Mouse (Mus musculus) heart, embryonic 13.5 days (tissue): ENCODE data around the gene Cs. TPM values are rescaled to one million over a fixed set of nuclear protein-coding genes. Genes with fewer than 3 reads are reported as not detected.

Experiments
- ATAC-seq: fragments of 200-750 bp; cut with Nextera tagmentation; 2 replicates; pipeline ENCODE4 v1.8.0; 2017; ENCODE audit warnings: moderate TSS enrichment; ENCODE audit not compliant: insufficient number of reproducible peaks, low FRiP score, low TSS enrichment; ENCODE audit errors: extremely low read depth
- H3K27ac ChIP-seq: fragments of 300-500 bp; sonication (generic); replicated peaks from 2 replicates; pipeline ENCODE4 v1.5.1; 2015; ENCODE audit warnings: moderate library complexity, mild to moderate bottlenecking, inconsistent platforms
- H3K27me3 ChIP-seq: fragments of 300-500 bp; sonication (generic); replicated peaks from 2 replicates; pipeline ENCODE4 v1.6.1; 2015; ENCODE audit warnings: mild to moderate bottlenecking, inconsistent platforms
- H3K36me3 ChIP-seq: fragments of 300-500 bp; sonication (generic); 2 replicates; pipeline ENCODE4 v1.6.1; 2015; ENCODE audit warnings: mild to moderate bottlenecking, inconsistent platforms
- H3K4me1 ChIP-seq: fragments of 300-500 bp; sonication (generic); 2 replicates; pipeline ENCODE4 v1.6.1; 2015; ENCODE audit warnings: inconsistent platforms
- H3K4me2 ChIP-seq: fragments of 300-500 bp; sonication (generic); 2 replicates; pipeline ENCODE4 v1.6.1; 2015; ENCODE audit warnings: inconsistent platforms, mild to moderate bottlenecking, moderate library complexity
- H3K4me3 ChIP-seq: fragments of 300-500 bp; sonication (generic); 2 replicates; pipeline ENCODE4 v1.5.1; 2015; ENCODE audit warnings: moderate library complexity, mild to moderate bottlenecking, inconsistent platforms
- H3K9ac ChIP-seq: fragments of 300-500 bp; sonication (generic); 2 replicates; pipeline ENCODE4 v1.6.1; 2015; ENCODE audit warnings: inconsistent platforms, mild to moderate bottlenecking, moderate library complexity
- H3K9me3 ChIP-seq: fragments of 300-500 bp; sonication (generic); 2 replicates; pipeline ENCODE4 v1.6.1; 2016; ENCODE audit warnings: inconsistent platforms
- WGBS: fragments of 180-500 bp; shearing (Covaris S2); methylation state at CpG from one replicate; pipeline ENCODE4 v1.1.7; 2015; ENCODE audit warnings: mixed read lengths; 5-methylcytosine and 5-hydroxymethylcytosine counted together
- polyA plus RNA-seq: library from polyadenylated mRNA; unstranded; fragments of >200 nt; fragmentation: Nextera tagmentation; extraction: Ambion mirVana; gene quantifications from 2 replicates; pipeline ENCODE4 v1.2.1, GENCODE M21; 2015

Cs gene
- polyA plus RNA-seq, 1 experiment from 2014 or later, result 396 TPM

DNA sequence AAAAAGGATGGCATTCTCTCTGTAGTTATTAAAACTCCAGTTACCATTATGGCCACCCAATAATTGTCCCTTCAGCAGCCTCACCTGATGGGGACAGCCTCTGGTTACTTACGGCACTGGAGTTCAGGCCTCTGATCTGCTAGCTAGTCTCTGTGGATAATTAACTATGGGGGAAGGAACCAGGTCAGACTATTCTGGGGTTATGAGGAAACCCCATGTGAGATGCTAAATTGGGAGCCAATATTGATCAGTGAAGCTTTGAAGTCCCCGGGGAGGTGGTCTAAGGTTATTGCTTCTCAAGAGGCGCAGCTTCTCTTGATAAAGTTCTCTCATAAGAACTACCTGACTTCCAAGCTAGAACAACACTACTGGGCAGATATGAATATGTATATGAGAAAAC is 1.3 kb upstream of the Cs start:
- no peak overlapping the region for H3K9ac ChIP-seq
- H3K27ac ChIP-seq, result peak overlapping the region; percentile 98
- no peak for ATAC-seq

GRCm38 (mm10) chr10:128336597-128336996 is 937 bp upstream of the Cs start:
- WGBS, result 73% methylated on average over 3 of the region's 3 CpGs
- H3K4me1 ChIP-seq, result peaks cover 50% of the 10 kb centered on the region
- no peaks in the 10 kb centered on the region for H3K27me3 ChIP-seq
- no peaks in the 10 kb centered on the region for H3K9me3 ChIP-seq
- no peak for ATAC-seq
- peak overlapping the region; percentile 98 for H3K27ac ChIP-seq
- peak overlapping the region; percentile 71 for H3K4me3 ChIP-seq
- H3K36me3 ChIP-seq, result peaks cover 18% of the 10 kb centered on the region; the same call in 1 of the 2 replicates
- peak overlapping the region; percentile 83 for H3K4me2 ChIP-seq
- peak overlapping the region; percentile 82 for H3K9ac ChIP-seq

More for the DNA sequence above, 1.3 kb upstream of the Cs start:
- no peak overlapping the region for H3K4me3 ChIP-seq
- WGBS, result 88% methylated on average over 3 of the region's 3 CpGs
- peak overlapping the region; percentile 83; the same call in 1 of the 2 replicates for H3K4me2 ChIP-seq
- no peaks in the 10 kb centered on the region for H3K27me3 ChIP-seq
- peaks cover 46% of the 10 kb centered on the region for H3K4me1 ChIP-seq
- peaks cover 17% of the 10 kb centered on the region; the same call in 1 of the 2 replicates for H3K36me3 ChIP-seq
- H3K9me3 ChIP-seq, result no peaks in the 10 kb centered on the region

- H3K9me3 ChIP-seq, result no peaks in the 10 kb centered on the region
- peak overlapping the region; percentile 83 for H3K4me2 ChIP-seq
- H3K9ac ChIP-seq, result peak overlapping the region; percentile 96
- no peak for ATAC-seq
- H3K27ac ChIP-seq, result peak overlapping the region; percentile 98
- H3K27me3 ChIP-seq, result no peaks in the 10 kb centered on the region
- WGBS, result 13% methylated on average over 5 of the region's 5 CpGs
- peaks cover 18% of the 10 kb centered on the region; the same call in 1 of the 2 replicates for H3K36me3 ChIP-seq
- H3K4me3 ChIP-seq, result peak overlapping the region; percentile 71
- peaks cover 66% of the 10 kb centered on the region for H3K4me1 ChIP-seq
Measured at GRCm38 (mm10) chr10:128338415-128338814, 881 bp downstream of the Cs start.

DNA sequence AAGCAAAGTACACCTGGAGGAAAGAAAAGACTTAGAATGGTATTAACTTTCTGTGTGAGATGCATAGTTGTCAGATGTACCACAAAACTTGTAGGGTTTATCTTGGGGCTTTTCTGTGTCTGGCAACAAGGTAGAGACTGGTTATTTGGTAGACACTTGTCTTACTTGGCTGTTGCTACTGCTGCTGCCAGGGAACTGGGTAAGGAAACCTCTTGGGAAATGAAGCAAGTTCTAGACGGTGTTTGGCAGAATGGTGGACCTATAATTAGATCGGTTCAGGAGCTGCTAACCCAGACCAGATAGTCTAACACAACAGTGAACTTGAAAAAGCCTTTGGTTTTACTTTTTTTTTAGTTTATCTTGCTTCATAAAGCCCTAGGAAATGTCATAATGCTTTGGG is 1.4 kb downstream of the Cs start:
- Histone ChIP-seq H3K4me3 (peak overlapping the region; percentile 71), H3K4me1 (peaks cover 71% of the 10 kb centered on the region), H3K4me2 (peak overlapping the region; percentile 83), H3K36me3 (peaks cover 18% of the 10 kb centered on the region; the same call in 1 of the 2 replicates), H3K27me3 (no peaks in the 10 kb centered on the region), H3K9ac (peak overlapping the region; percentile 96), H3K27ac (peak overlapping the region; percentile 98), H3K9me3 (no peaks in the 10 kb centered on the region)
- WGBS, result 33% methylated on average over 2 of the region's 2 CpGs
- ATAC-seq, result no peak

- Histone ChIP-seq H3K9ac (0 out of 2 replicates have a peak overlapping the region, but pooled peaks have one; percentile 10), H3K27me3 (no peaks in the 10 kb centered on the region), H3K4me1 (peaks cover 85% of the 10 kb centered on the region), H3K9me3 (no peaks in the 10 kb centered on the region), H3K27ac (no peak overlapping the region), H3K4me2 (peak overlapping the region; percentile 83; the same call in 1 of the 2 replicates), H3K4me3 (0 out of 2 replicates have a peak overlapping the region, but pooled peaks have one; percentile 71), H3K36me3 (peaks cover 18% of the 10 kb centered on the region; the same call in 1 of the 2 replicates)
- ATAC-seq, result no peak
- WGBS, result 55% methylated on average over 2 of the region's 2 CpGs
Measured at GRCm38 (mm10) chr10:128340257-128340656, 2.7 kb downstream of the Cs start.

GRCm38 (mm10) chr10:128343436-128343835 is 5.9 kb downstream of the Cs start:
- H3K4me1 ChIP-seq, result peaks cover 86% of the 10 kb centered on the region
- no peak overlapping the region for H3K4me3 ChIP-seq
- no peak for ATAC-seq
- H3K9ac ChIP-seq, result no peak overlapping the region
- H3K27ac ChIP-seq, result peak overlapping the region; percentile 93; the same call in 1 of the 2 replicates
- H3K27me3 ChIP-seq, result no peaks in the 10 kb centered on the region
- 86% methylated on average over 1 of the region's 1 CpGs for WGBS
- no peak overlapping the region for H3K4me2 ChIP-seq
- peaks cover 22% of the 10 kb centered on the region for H3K36me3 ChIP-seq
- no peaks in the 10 kb centered on the region for H3K9me3 ChIP-seq

GRCm38 (mm10) chr10:128344568-128345275 is 7.2 kb downstream of the Cs start:
- WGBS, result 10% methylated on average over 7 of the region's 7 CpGs
- H3K9ac ChIP-seq, result peak overlapping the region; percentile 71

GRCm38 (mm10) chr10:128347541-128347940 is 10.0 kb downstream of the Cs start:
- no peaks in the 10 kb centered on the region for H3K9me3 ChIP-seq
- no peak overlapping the region for H3K9ac ChIP-seq
- H3K27me3 ChIP-seq, result no peaks in the 10 kb centered on the region
- no peak overlapping the region for H3K4me2 ChIP-seq
- ATAC-seq, result no peak
- 0 out of 2 replicates have a peak overlapping the region, but pooled peaks have one; percentile 18 for H3K27ac ChIP-seq
- H3K4me1 ChIP-seq, result peaks cover 46% of the 10 kb centered on the region
- 85% methylated on average over 8 of the region's 8 CpGs for WGBS
- H3K36me3 ChIP-seq, result peaks cover 38% of the 10 kb centered on the region
- no peak overlapping the region for H3K4me3 ChIP-seq

More at GRCm38 (mm10) chr10:128344568-128345275, 7.2 kb downstream of the Cs start:
- Histone ChIP-seq H3K4me1 (peaks cover 73% of the 10 kb centered on the region), H3K36me3 (peaks cover 24% of the 10 kb centered on the region), H3K4me2 (peak overlapping the region; percentile 72), H3K27ac (peak overlapping the region; percentile 93), H3K27me3 (no peaks in the 10 kb centered on the region), H3K9me3 (no peaks in the 10 kb centered on the region), H3K4me3 (peak overlapping the region; percentile 39)
- ATAC-seq, result peak; percentile 81; the same call in 1 of the 2 replicates

- ATAC-seq, result no peak
- no peak overlapping the region for H3K27ac ChIP-seq
- 0 out of 2 replicates have a peak, but pooled peaks cover 3% of the 10 kb centered on the region for H3K4me1 ChIP-seq
- no peaks in the 10 kb centered on the region for H3K9me3 ChIP-seq
- peaks cover 100% of the 10 kb centered on the region for H3K36me3 ChIP-seq
- no peaks in the 10 kb centered on the region for H3K27me3 ChIP-seq
- H3K4me2 ChIP-seq, result no peak overlapping the region
- WGBS, result 54% methylated on average over 2 of the region's 2 CpGs
- H3K4me3 ChIP-seq, result no peak overlapping the region
- no peak overlapping the region for H3K9ac ChIP-seq
Measured at GRCm38 (mm10) chr10:128358796-128359195, 21.3 kb downstream of the Cs start.

DNA sequence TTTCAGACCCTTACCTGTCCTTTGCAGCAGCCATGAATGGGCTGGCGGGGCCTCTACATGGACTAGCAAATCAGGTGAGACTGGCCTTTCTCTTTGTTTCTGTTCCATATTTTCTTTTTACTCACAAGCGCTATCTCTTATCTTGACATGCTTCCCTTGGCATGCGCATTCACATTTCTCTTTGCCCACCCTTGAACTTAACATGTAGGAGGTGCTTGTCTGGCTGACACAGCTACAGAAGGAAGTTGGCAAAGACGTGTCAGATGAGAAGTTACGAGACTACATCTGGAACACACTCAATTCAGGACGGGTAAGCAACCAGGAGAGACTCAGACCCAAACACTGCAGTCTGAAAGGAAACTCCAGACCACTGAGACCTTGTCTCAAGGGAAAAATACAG is 21.7 kb downstream of the Cs start:
- no peak for ATAC-seq
- Histone ChIP-seq H3K27me3 (no peaks in the 10 kb centered on the region), H3K9me3 (no peaks in the 10 kb centered on the region), H3K9ac (no peak overlapping the region), H3K4me3 (no peak overlapping the region), H3K4me2 (no peak overlapping the region), H3K4me1 (0 out of 2 replicates have a peak, but pooled peaks cover 3% of the 10 kb centered on the region), H3K27ac (no peak overlapping the region), H3K36me3 (peaks cover 100% of the 10 kb centered on the region)
- 65% methylated on average over 6 of the region's 6 CpGs for WGBS

- Histone ChIP-seq H3K9ac (no peak overlapping the region), H3K4me1 (0 out of 2 replicates have a peak, but pooled peaks cover 3% of the 10 kb centered on the region), H3K36me3 (peaks cover 91% of the 10 kb centered on the region), H3K4me3 (no peak overlapping the region), H3K4me2 (no peak overlapping the region), H3K27me3 (no peaks in the 10 kb centered on the region), H3K9me3 (no peaks in the 10 kb centered on the region), H3K27ac (no peak overlapping the region)
- 83% methylated on average over 6 of the region's 6 CpGs for whole genome bisulfite sequencing
- no peak for ATAC-seq
Measured at GRCm38 (mm10) chr10:128361836-128362235, 24.3 kb downstream of the Cs start.
